Mouse (Mus musculus) right cerebral cortex, postnatal 25 days (tissue): Measurements from ENCODE around the gene Dnajc16.
"Not testable (repeated sequence)": the region's sequence is repeated elsewhere in the genome, so short reads cannot be mapped to it uniquely, and the experiment has no call there.

Experiments
- DNase-seq: peaks from one replicate; pipeline ENCODE4 v3.0.0; 2022

Dnajc16 gene

DNA sequence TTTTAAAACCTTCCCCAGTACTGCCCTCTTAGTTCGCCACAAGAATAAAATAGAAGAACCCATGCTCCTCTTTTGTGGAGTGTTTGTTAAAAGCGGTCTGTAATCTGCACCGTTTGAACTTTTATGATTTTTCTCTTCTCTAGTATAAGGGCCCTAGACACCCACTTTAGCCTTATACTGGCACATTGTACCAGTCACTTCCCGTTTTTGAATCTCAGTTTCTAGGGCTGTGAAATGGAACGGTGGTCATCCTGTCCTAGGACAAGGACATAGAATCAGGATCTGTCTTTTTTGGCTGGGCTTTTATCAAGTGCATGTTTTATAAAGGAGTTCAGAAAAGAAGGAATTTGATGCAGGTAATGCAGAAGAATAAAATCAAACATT is 3.4 kb upstream of the Dnajc16 start:
- DNase-seq = no peak

DNA sequence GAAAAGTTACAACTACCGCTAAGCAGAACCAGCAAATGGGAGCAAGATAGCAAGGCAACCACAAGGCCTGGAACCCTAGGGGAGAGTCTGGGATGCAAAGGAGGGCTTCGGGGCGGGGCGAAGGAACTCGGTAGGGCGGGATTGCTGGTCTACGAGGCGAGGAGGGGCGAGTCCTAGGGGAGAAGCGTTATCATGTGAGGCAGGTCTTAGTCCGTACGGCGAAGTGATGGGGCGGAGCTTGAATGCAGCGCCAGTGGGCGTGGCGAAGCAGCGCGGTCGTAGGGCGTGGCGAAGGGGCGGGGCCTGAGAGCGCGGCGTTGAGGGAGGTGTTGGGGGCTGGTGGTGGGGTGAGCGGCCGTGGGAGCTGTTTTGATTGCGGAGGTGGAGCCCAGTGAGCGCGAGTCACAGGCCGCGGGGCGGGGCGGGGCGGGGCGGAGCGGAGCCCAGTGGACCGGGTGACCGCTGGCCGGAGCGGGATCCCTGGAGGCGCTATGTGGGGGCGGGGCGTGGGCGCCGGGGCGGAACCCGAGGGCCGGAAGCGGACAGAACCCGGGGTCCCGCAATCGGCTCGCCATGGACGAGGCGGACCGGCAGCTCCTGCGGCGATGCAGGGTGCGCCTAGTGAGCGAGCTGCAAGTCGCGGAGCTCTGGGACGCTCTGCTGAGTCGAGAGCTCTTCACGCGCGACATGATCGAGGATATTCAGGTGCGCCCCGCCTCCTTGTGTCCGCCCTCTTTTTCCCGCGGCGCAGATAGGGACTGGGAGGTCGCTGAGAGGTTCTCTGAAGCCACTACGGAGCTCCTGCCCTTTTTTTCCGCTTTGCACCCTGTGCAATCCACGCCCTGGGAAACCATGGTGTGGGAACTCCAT is 2.8 kb upstream of the Dnajc16 start, which contains the start of gene Casp9:
Gene Casp9, plus strand, starts transcription at position 331 of the 870 bp plus-strand sequence.
- DNase-seq = peak; percentile 95

DNA sequence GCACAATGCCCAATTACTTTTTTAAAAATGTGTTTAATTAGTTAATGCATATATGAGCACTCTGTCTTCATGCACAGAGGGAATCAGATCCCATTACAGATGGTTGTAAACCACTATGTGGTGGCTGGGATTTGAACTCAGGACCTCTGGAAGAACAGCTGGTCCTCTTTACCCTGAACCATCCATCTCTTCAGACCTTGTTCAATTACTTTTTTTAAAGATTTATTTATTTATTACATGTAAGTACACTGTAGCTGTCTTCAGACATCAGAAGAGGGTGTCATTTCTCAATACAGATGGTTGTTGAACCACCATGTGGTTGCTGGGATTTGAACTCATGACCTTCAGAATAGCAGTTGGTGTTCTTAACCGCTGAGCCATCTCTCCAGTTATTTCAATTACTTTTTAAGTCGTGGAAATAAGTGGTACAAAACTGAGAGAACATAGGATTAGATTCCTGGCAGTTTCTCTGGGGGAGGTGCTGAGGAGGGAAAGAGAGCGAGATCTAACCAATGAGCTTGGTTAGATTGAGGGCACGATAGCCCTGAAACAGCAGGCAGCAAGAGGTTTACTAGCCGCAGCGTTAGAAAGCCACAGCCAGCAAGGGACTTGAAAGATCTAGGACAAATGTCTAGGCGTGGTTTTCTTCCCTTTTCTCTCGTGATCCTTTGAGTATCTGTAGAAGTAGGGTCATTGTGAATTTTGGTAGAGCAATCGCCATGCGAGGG is 2.0 kb upstream of the Dnajc16 start:
- no peak for DNase-seq

DNA sequence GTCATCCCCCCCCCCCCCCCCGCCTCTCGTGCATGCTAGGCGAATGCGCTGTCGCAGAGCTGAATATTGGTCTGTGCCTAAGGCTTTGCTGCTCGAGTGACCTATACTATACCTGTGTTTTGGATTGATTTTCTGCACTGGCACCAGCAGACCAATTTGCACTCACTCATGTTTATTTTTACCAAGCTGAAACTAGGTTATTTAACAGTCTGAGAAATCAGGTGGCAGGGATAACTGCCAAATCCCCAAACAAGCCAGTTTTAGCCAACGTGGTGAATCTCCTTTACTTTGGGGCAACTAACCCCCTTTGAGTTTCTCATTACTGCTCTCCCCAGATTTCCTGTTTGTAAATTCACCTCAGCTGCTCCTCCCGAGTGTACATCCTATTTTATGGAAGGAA is 1.2 kb upstream of the Dnajc16 start:
- no peak for DNase-seq

DNA sequence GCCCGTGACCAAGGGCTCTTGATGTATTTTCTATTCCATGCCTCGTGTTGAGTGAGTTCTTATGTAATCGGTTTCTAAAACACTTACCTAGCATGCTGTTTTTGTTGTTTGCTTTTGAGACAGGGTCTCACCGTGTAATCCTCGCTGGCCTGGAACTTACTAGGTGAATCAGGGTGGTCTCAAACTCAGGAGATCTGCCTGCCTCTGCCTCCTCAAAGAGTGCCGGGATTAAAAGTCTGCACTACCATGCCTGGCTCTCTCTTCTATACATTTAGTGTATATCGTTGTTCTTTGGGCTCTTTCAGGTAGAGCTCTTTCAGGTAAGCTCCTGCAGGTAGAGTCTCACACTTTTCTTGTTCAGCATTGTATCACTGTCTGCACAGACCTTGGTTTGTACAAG is 755 bp upstream of the Dnajc16 start:
- DNase-seq = no peak

DNA sequence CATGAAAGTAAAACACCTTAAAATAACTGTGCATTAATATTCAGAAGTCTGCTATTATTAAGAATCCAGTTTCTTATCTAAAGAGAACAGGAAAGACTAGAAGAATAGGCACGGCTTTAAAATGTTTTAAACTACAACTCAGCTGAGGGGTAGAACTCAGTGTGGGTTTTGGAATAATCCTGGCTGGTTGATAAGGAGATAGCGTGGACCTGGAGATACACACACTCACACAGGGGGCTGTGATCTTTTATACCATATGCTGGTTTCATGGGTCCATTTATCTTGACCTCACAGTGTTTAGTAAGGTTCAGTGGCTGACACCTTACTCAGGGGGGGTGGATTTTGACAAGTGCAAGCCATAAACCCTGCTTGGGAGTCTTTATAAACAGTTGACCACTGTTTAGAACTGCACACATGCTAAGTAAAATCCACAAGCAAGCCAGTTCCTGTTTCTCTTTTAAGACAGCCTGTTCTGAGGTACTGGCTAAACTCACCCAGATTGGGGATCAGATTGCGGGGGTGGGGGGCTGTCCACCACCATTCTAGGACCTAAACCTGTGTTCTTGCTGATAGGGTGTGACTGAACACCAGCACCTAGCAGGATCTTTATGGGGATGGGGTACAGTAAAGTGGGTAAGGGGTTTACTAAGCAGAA is 1.0 kb downstream of the Dnajc16 start:
- no peak for DNase-seq

DNA sequence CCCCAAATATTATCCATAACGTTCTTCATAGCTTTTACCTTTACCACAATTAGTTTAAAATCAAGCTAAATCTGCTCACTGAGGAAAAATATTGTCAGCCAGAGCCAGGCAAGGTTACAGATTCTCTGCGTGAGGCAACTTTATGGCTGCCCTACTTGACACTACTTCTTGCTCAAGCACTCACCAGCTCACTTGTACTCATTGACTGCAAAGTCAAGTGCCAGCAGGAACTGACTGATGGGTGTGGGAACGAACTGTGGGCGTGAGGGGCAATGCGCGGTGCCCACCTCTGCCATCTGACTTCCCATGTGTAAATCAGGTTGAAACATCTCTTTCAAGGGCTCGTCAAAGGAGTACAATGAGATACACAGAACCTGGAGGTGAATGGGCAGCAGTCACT is 3.3 kb downstream of the Dnajc16 start:
- DNase-seq = no peak

DNA sequence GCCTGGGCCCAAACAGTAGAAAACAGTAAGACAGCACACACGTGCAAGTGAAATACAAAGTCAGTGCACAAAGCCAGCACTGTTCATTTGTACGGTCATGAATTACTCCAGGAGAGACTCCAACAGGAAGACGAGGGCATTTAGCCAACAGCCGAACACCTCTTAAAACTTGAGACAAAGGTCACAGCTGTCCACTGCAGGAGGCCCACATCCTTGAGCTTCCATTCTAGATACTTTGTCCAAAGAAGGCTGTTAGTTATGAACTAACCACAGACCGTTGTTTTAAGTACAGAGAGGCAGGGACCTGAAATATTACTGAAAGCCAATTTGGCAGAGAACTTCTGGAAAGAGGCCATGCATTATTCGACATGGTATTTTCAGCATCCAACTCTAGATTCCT is 3.7 kb downstream of the Dnajc16 start:
- no peak for DNase-seq

DNA sequence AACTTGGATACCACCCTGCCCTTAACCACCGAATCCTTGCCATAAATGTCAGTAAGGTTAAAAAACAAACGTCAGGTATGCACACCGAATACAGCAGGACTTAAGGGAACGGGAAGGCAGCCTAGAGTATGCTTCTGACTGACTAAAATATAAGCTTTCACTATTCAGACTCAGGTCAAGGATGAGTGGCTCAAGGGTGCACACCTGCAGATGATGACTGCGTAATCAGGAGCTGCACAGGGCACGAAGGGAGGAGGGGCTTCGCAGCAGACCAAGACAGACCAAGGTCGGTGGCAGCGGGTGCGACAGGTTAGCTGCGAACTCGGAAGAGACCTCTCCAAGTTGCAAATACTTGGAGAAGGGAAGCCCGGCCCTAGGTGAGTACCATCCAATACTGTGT is 4.6 kb downstream of the Dnajc16 start:
- no peak for DNase-seq

DNA sequence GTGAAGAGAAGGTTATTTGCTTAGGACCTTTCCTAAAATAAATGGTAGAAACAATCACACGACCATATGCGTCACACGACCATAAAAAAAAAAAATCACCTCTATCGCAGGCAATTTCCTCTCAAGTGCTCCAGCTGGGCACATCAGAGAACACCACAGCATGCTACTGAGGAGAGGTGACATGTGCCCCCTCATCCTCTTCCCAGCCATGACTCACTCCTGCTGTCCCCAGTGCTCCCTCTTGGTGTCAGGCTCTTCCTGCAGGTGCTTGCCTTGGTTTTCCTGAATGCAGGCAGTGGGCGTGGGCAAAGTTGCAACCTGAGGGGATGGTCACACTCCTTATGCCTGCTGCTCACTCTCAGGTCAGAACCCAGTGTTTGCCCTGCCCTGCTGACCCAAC is 5.9 kb downstream of the Dnajc16 start:
- no peak for DNase-seq

DNA sequence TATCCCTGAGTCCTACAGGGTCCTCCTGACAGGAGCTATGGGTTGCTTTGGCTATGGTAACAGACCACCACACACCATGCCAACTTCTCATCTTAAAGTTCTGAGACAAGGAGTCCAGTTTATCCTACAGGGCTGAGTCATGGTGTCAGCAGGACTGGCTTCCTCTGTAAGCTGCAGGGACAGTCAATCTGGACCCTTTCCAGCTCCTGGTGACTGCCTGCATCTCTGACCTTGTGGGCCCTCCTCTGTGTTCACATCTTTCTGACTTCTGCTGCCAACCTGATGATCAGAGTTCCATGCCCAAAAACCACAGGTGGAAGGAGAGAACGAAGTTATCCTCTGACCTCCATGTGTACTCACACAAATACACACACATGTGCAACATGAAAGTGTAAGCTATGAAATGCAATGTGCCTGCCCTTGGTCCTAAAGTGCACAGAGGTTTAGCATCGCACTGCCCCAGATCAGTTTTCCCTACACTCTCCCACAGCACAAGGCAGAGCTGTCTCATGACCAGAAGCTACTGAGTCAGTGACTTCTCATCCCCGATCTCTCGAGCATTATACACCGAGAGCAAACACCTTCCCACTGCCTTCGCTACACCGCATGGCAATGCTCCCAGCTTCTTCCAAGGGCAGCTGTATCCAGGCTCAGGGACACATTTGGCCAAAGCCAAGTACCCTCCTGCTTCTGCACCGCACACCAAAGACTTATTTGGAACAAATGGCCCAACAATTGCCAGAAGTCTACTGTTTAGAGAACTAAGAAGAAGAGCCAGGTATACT is 9.3 kb downstream of the Dnajc16 start:
- DNase-seq = no peak

DNA sequence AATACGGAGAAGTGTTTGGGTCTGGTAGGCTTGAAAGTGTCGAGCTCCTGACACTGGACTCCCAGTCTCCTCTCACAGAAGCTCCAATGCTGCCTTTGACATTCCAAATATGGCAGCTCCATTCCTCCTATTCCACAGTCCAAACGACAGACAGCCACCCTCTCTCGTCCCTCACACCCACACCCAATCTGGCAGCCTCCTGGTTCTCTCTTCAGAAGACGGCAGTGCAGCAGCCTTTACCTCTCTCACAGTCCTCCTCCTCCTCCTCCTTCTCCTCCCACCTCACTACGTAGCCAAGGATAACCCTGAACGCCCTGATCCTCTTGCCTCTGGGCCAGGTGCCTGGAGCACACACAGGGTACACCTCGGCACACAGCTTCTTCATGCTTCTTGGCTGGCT is 10.9 kb downstream of the Dnajc16 start:
- DNase-seq = peak; percentile 76

DNA sequence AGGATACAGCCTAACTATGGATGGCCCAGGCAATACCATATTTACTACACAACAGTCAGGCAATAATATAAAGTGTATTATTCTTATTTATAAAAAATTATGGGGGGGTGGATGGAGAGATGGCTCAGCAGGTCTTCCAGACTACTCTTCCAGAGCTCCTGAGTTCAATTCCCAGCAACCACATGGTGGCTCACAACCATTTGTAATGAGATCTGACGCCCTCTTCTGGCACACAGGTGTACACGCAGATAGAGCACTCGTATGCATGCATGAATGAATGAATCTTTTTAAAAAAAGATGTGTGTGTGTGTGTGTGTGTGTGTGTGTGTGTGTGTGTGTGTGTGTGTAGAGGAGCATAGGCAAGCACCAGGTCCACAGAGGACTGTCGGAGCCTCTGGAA is 17.7 kb downstream of the Dnajc16 start:
- DNase-seq = not testable (repeated sequence)

DNA sequence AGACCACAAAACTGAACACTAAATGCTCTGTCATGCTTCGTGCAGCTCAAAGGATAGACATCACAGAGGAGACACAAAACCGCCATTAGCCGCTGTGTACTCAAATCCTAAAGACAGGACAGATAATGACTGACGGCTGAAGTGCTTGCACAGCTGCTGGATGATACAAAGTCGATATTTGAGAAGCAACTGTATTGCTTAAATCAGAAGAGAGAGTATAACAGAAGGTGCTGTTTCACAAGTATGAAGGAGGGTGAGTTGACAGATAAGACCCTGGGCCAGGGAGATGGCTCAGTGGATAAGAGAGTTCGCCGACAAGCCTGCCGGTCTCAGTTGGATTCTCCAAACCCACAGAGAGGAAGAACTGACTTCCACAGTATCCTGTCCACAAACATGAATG is 18.9 kb downstream of the Dnajc16 start:
- no peak for DNase-seq

DNA sequence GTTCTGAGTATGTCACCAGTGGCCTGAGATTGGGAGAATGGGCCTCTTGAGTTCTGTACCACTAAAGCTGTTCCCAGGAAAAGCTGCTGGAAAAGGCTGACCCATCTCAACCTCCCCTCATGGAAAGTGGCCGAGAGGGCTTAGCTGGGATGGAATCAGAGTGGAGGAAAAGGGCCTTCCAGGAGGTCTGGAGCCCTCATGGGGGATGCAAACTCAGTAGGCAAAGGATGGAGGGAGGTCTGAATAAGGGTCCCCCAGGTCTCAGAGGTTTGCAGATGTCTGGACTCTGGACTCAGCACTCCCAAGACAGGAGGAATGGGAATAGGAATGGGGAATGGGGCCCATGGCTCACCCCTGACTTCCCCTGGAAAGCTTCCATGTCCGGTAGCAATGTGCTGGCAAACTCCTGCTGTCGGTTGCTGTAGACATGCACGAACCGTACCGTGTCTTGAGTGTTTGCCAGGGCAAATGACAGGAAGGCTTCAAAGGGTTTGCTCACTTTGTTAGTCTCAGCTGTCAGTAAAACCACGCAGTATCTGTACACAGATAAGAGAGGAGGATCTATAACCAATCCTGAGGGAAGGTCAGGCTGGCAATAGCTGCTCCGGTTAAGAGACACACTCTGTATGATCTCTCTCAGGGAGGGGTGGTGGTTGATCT is 21.1 kb downstream of the Dnajc16 start:
- DNase-seq = no peak

DNA sequence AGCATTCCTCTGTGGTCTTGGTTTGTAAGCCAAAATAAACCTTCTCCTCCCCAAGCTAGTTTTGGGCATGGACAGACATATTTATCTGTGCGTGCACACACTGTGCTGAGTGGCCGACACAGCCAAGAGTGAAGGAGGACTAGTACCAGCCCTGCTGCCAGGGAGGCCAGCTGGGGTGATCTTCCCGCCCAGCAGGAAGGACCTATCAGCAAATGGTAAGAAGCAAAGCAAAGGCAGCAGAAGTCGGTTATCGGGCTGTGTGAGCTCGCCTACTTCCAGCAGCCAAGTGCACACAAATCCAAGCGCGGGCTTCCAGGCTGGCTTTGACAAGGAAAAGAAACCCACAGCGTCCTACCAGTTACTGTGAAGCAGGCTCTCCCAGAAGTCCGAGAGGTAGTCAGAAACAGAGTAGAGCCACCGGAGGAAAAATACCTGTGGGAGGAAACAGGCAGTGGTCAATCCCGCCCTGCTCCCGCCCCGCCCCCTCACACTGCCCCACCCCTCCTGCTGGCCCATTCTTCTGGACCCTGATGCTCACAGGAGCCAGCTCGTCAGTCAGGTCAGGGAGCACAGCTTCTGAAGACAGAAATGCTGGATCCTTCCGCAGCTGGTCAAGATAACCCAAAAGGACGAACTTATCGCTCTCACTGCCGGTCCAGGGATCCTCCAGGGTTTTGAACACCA is 23.2 kb downstream of the Dnajc16 start:
- no peak for DNase-seq

DNA sequence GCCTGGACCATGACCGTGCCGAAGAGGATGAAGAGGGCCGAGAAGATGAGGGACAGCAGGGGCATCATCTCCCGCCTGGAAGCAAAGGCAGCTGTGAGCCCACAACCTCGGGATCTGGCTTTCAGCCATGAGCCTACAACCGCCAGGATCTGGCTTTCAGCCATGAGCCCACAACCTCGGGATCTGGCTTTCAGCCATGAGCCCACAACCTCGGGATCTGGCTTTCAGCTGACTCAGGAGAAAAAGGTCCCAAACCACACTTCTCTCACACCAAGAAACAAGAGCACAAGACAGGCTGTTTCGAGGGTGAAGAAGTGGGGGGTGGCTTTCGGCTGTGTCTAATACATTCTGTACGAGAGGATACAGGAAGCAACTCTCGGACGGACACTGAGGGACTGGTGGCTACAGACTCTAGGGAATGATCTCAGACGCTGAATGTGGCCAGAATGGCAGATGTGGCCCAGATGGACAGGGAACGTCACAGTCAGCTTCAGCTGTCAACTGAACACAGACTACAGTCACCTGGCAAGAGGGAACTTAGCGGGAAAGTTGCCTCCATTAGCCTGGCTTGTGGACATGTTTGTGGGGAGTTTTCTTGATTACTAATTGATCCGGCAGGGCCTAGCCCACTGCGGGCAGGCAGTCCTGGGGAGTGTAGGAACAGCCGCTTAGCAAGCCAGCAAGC is 23.9 kb downstream of the Dnajc16 start:
- no peak for DNase-seq

DNA sequence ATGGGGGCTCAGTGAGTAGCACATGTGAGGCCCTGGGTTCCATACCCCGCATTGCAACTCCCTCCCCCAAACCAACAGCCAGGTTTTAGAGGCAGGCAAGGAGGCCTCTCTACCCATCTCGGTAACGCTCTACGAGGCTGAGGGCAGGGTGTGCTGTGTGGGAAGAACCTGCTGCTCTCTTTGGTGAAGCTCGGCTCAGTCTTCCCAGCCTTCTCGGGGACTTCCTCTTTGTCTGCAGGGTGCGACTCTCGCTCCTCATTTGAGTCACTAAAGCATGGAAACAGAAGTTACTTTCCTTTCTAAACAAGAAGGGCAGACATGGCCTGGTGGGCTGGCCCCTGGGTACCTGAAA is 24.4 kb downstream of the Dnajc16 start:
- DNase-seq = no peak

DNA sequence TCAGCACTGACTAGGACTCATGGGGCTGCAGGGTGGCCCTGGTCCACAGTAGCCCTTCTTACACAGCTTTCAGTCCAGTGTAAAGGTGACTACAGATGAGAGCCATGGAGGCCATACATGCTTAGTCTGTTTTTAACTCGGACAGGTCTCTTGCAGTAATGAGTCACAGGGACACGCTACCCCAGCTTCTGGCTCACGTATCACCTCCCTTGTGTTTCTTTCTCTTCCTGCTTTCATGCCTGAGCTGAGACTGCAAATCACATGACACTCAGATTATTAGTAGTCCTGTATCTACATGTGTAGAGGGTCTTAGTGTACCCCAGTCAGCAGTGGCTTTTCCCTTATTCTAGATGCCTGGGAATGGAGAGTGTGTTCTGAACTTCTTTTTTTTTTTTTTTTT is 25.7 kb downstream of the Dnajc16 start:
- no peak for DNase-seq

DNA sequence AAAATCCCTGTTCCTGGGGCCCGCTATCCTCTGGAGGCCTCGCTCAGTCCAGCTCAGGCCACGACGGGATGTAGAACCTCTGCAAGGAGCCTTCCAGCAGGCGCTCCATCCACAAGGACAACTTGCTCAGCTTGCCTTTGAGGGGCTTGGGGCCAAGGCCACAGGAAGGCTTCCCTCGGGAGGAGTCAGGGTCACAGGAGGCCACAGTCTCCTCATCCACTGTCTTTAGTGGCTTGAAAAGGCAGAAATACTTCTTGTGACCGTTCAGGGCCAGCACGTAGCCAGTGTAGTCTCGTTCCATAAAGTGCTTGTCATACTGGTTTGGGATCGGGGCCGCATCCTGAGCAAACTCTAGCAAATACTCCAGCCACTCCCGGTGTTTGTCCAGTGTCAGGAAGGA is 27.3 kb downstream of the Dnajc16 start:
- DNase-seq = no peak

DNA sequence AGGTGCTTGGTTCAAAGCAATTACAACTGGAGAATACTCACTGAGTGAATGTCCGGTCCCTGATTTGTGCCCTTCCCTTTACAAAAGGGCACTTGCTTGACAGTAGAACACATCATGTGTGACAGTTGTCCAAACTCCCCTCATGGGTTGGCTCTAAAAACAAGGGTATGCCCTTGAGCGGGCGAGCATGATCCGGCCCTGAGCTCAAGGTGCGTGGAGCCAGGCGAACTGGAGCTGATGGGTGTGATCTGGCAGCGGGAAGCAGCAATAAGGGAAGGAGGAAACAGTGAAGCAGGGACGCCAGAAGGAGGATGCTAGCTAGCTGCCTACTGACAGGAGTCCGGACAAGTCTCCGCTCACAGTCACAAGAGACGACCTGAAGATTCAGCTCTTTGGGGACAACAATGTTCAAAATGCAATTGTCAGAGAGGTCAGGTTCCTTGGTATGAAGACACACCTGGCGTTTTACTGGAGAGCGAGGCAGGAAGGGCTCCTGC is 28.6 kb downstream of the Dnajc16 start:
- DNase-seq = no peak
